8 mouse cellular contexts compared by ENCODE assay signal in genomic region chr3:95015337-95015872, GRCm38 (mm10). TPM values are rescaled to one million over a fixed set of nuclear protein-coding genes. Genes with fewer than 3 reads are reported as not detected.
DNase-seq lines count a peak whose midpoint lies in the region; ATAC-seq and TF ChIP-seq lines count a peak whose summit lies in the region.

Zfp687 (minus strand) TSS chr3:95015448.

- ATAC-seq in forebrain, embryonic 11.5 days (replicated peaks; ENCODE audit: low FRiP score) = peak; percentile 99
- ATAC-seq in heart, embryonic 16.5 days (replicated peaks; ENCODE audit: extremely low read depth, insufficient read depth, low FRiP score) = peak; percentile 98
- ATAC-seq in liver, embryonic 15.5 days (ENCODE audit: insufficient read depth) = peak; percentile 99
- peak; percentile 99 for ATAC-seq in neural tube, embryonic 12.5 days (ENCODE audit: low FRiP score, low read depth)

- peak within 1 kb of the TSS; percentile 82 for H3K4me2 ChIP-seq in CH12.LX (ENCODE audit: insufficient read depth, low read depth, poor library complexity, severe bottlenecking)
- H3K4me2 ChIP-seq in forebrain, embryonic 11.5 days (ENCODE audit: low read depth, low read length, severe bottlenecking) = peak within 1 kb of the TSS; percentile 98
- H3K4me2 ChIP-seq in heart, embryonic 16.5 days (ENCODE audit: low read depth, low read length) = peak within 1 kb of the TSS; percentile 96
- peak within 1 kb of the TSS; percentile 97 for H3K4me2 ChIP-seq in liver, embryonic 15.5 days
- H3K4me2 ChIP-seq in neural tube, embryonic 12.5 days (replicated peaks) = peak within 1 kb of the TSS; percentile 94

- TF ChIP-seq CTCF in CH12.LX (conservative IDR thresholded peaks at IDR 0.05 in 1 of 2, IDR thresholded peaks at IDR 0.05 in 1 of 2; ENCODE audit: low read depth in 2 of 2, low read length in 2 of 2) = no peak

- H3K36me3 ChIP-seq in CH12.LX (replicated peaks in 1 of 2; ENCODE audit: control insufficient read depth in 1 of 2, insufficient read depth in 1 of 2, low read length in 1 of 2) = peaks cover 18 to 35% of the 10 kb centered on the region in 2 experiments
- peaks cover 10% of the 10 kb centered on the region for H3K36me3 ChIP-seq in forebrain, embryonic 11.5 days (ENCODE audit: control insufficient read depth, insufficient read depth, low read length)
- H3K36me3 ChIP-seq in heart, embryonic 16.5 days (ENCODE audit: control insufficient read depth, insufficient read depth) = peaks cover 16% of the 10 kb centered on the region
- H3K36me3 ChIP-seq in liver, embryonic 15.5 days (replicated peaks) = peaks cover 35% of the 10 kb centered on the region
- H3K36me3 ChIP-seq in neural tube, embryonic 12.5 days = peaks cover 20% of the 10 kb centered on the region

- peaks cover 2 to 30% of the 10 kb centered on the region in 2 experiments; a peak in 2 of 4 replicates for H3K4me1 ChIP-seq in CH12.LX (ENCODE audit: control insufficient read depth in 1 of 2, insufficient read depth in 2 of 2)
- H3K4me1 ChIP-seq in forebrain, embryonic 11.5 days (replicated peaks; ENCODE audit: control insufficient read depth, insufficient read depth, low read length) = peaks cover 11% of the 10 kb centered on the region; the same call in 1 of the 2 replicates
- peaks cover 17% of the 10 kb centered on the region for H3K4me1 ChIP-seq in heart, embryonic 16.5 days (ENCODE audit: control insufficient read depth, insufficient read depth, low read length)
- peaks cover 45% of the 10 kb centered on the region for H3K4me1 ChIP-seq in liver, embryonic 15.5 days (replicated peaks)
- H3K4me1 ChIP-seq in neural tube, embryonic 12.5 days = peaks cover 22% of the 10 kb centered on the region

- in situ Hi-C loops in CH12.LX (cut with MboI; ENCODE audit: low pct_ligation_motif_present, low pct_unique_long_range_greater_than_20kb, low sequenced_read_pairs) = no loop called here

- dilution Hi-C loops in CH12.LX (cut with MboI; ENCODE audit: extremely low pct_ligation_motif_present, extremely low pct_unique_long_range_greater_than_20kb, low sequenced_read_pairs) = no loop called here

- peak within 1 kb of the TSS; percentile 95 for H3K27ac ChIP-seq in CH12.LX (ENCODE audit: insufficient read depth, low read depth)
- H3K27ac ChIP-seq in forebrain, embryonic 11.5 days (ENCODE audit: low read depth, low read length) = peak within 1 kb of the TSS; percentile 96
- peak within 1 kb of the TSS; percentile 98 for H3K27ac ChIP-seq in heart, embryonic 16.5 days (ENCODE audit: low read length)
- H3K27ac ChIP-seq in liver, embryonic 15.5 days (replicated peaks) = peak within 1 kb of the TSS; percentile 97
- H3K27ac ChIP-seq in neural tube, embryonic 12.5 days = peak within 1 kb of the TSS; percentile 86

- WGBS in forebrain, embryonic 11.5 days = under 1% methylated on average over 31 of the region's 37 CpGs
- WGBS in heart, embryonic 16.5 days = under 1% methylated on average over 34 of the region's 37 CpGs
- WGBS in liver, embryonic 15.5 days (ENCODE audit: insufficient replicate concordance) = under 1% methylated on average over 36 of the region's 37 CpGs
- WGBS in neural tube, embryonic 12.5 days = under 1% methylated on average over 33 of the region's 37 CpGs

- H3K9me3 ChIP-seq in CH12.LX (replicated peaks; ENCODE audit: low read length) = no peaks in the 10 kb centered on the region
- no peaks in the 10 kb centered on the region for H3K9me3 ChIP-seq in forebrain, embryonic 11.5 days (ENCODE audit: control insufficient read depth, low read length)
- no peaks in the 10 kb centered on the region for H3K9me3 ChIP-seq in heart, embryonic 16.5 days (replicated peaks; ENCODE audit: control insufficient read depth, low read length)
- H3K9me3 ChIP-seq in liver, embryonic 15.5 days (replicated peaks) = no peaks in the 10 kb centered on the region
- no peaks in the 10 kb centered on the region for H3K9me3 ChIP-seq in neural tube, embryonic 12.5 days

- TF ChIP-seq POLR2A in CH12.LX (IDR thresholded peaks at IDR 0.05; ENCODE audit: low read depth, low read length) = peak; percentile 78

- no peaks in the 10 kb centered on the region for H3K27me3 ChIP-seq in CH12.LX (replicated peaks)
- H3K27me3 ChIP-seq in forebrain, embryonic 11.5 days (ENCODE audit: control insufficient read depth, insufficient read depth, low read length) = no peaks in the 10 kb centered on the region
- H3K27me3 ChIP-seq in heart, embryonic 16.5 days (ENCODE audit: control insufficient read depth, insufficient read depth, low read length) = no peaks in the 10 kb centered on the region
- no peaks in the 10 kb centered on the region for H3K27me3 ChIP-seq in liver, embryonic 15.5 days
- no peaks in the 10 kb centered on the region for H3K27me3 ChIP-seq in neural tube, embryonic 12.5 days (replicated peaks)

- TF ChIP-seq EP300 in CH12.LX (IDR thresholded peaks at IDR 0.05; ENCODE audit: low read length) = no peak

- peak within 1 kb of the TSS; percentile 78 to 86 (median 83) for H3K4me3 ChIP-seq in CH12.LX (replicated peaks in 1 of 3; ENCODE audit: low read depth in 2 of 3, low read length in 2 of 3, poor library complexity in 1 of 3)
- H3K4me3 ChIP-seq in forebrain, embryonic 11.5 days (ENCODE audit: low read depth, low read length) = peak within 1 kb of the TSS; percentile 85
- H3K4me3 ChIP-seq in heart, embryonic 16.5 days (ENCODE audit: low read length) = peak within 1 kb of the TSS; percentile 82
- peak within 1 kb of the TSS; percentile 88 for H3K4me3 ChIP-seq in liver, embryonic 15.5 days (replicated peaks)
- H3K4me3 ChIP-seq in neural tube, embryonic 12.5 days = peak within 1 kb of the TSS; percentile 87

- H3K9ac ChIP-seq in CH12.LX (ENCODE audit: insufficient read depth, low read depth) = peak within 1 kb of the TSS; percentile 73
- H3K9ac ChIP-seq in forebrain, embryonic 11.5 days (ENCODE audit: low read length) = peak within 1 kb of the TSS; percentile 83
- peak within 1 kb of the TSS; percentile 85 for H3K9ac ChIP-seq in heart, embryonic 16.5 days (ENCODE audit: low read length)
- H3K9ac ChIP-seq in liver, embryonic 15.5 days = peak within 1 kb of the TSS; percentile 86
- peak within 1 kb of the TSS; percentile 83 for H3K9ac ChIP-seq in neural tube, embryonic 12.5 days

- H3K79me2 ChIP-seq in CH12.LX (replicated peaks; ENCODE audit: control insufficient read depth, extremely low read depth, insufficient read depth, poor library complexity, severe bottlenecking) = peaks cover 9% of the 10 kb centered on the region

- no peak for TF ChIP-seq RAD21 in CH12.LX (IDR thresholded peaks at IDR 0.05; ENCODE audit: low read depth, low read length)

- peak; percentile 99 for DNase-seq in CH12.LX (ENCODE audit: extremely low read depth)
- peak; percentile 98 for DNase-seq in c-Kit-positive CD71-positive TER-119-negative erythroid progenitor cells, embryonic 14.5 days (ENCODE audit: low read depth)
- DNase-seq in forebrain, embryonic 11.5 days (ENCODE audit: low spot score) = peak; percentile 98
- peak; percentile 98 to 100 for DNase-seq in kidney, postnatal 36 days
- peak; percentile 100 for DNase-seq in telencephalon, adult 2 months (ENCODE audit: low read depth, low spot score)

TF ChIP-seq in CH12.LX, 34 proteins besides CTCF, POLR2A, EP300 and RAD21:
- TF ChIP-seq USF1 (IDR thresholded peaks at IDR 0.05; ENCODE audit: low read depth, low read length) (peak; percentile 40), PAX5 (IDR thresholded peaks at IDR 0.05; ENCODE audit: low read length) (no peak), E2F4 (IDR thresholded peaks at IDR 0.05; ENCODE audit: insufficient replicate concordance, low read depth, low read length) (0 out of 2 replicates have a peak, but pooled peaks have one; percentile 20), POLR2AphosphoS2 (IDR thresholded peaks at IDR 0.05; ENCODE audit: low read depth, low read length) (peak; percentile 63; the same call in 1 of the 2 replicates), JUN (IDR thresholded peaks at IDR 0.05; ENCODE audit: insufficient read depth, low read depth, low read length) (no peak), BHLHE40 (IDR thresholded peaks at IDR 0.05; ENCODE audit: low read depth, low read length) (no peak), HCFC1 (IDR thresholded peaks at IDR 0.05; ENCODE audit: low read depth, low read length) (peak; percentile 57), TCF12 (IDR thresholded peaks at IDR 0.05; ENCODE audit: low read depth, low read length) (no peak), NRF1 (IDR thresholded peaks at IDR 0.05; ENCODE audit: low read depth, low read length) (peak; percentile 53), ELF1 (IDR thresholded peaks at IDR 0.05; ENCODE audit: low read depth, low read length) (peak; percentile 91), KAT2A (IDR thresholded peaks at IDR 0.05; ENCODE audit: insufficient replicate concordance, low read length) (peak; percentile 70; the same call in 1 of the 2 replicates), ZMIZ1 (IDR thresholded peaks at IDR 0.05; ENCODE audit: low read depth, low read length) (peak; percentile 40; the same call in 1 of the 2 replicates), SIN3A (IDR thresholded peaks at IDR 0.05; ENCODE audit: low read length) (peak; percentile 27), UBTF (IDR thresholded peaks at IDR 0.05; ENCODE audit: low read depth, low read length) (no peak), CHD2 (IDR thresholded peaks at IDR 0.05; ENCODE audit: low read length) (peak; percentile 98), TBP (conservative IDR thresholded peaks at IDR 0.05; ENCODE audit: low read depth, low read length) (0 out of 2 replicates have a peak, but pooled peaks have one; percentile 20), NELFE (IDR thresholded peaks at IDR 0.05; ENCODE audit: low read depth, low read length) (peak; percentile 82), MAZ (IDR thresholded peaks at IDR 0.05; ENCODE audit: low read depth, low read length) (peak; percentile 97)

RNA-seq across cellular contexts. Expression of gene Zfp687, which starts in this region (rescaled TPM):
- total RNA-seq in CH12.LX (2012; rRNA removed) = 10.8 and 11.1 TPM in 2 replicates
- total RNA-seq in CH12.LX (2014; rRNA removed) = 3.3 and 4.2 TPM in 2 replicates
- polyA plus RNA-seq in CH12.LX (2012; ENCODE audit: insufficient read length, low read depth) = 12.6 and 13.5 TPM in 2 replicates
- polyA plus RNA-seq in forebrain, embryonic 11.5 days (2014; fragmentation: Nextera tagmentation; extraction: Ambion mirVana) = 43.1 and 44.2 TPM in 2 replicates
- polyA plus RNA-seq in heart, embryonic 16.5 days (2015; fragmentation: Nextera tagmentation; extraction: Ambion mirVana) = 16.4 and 16.9 TPM in 2 replicates
- polyA plus RNA-seq in liver, embryonic 15.5 days (2015; fragmentation: Nextera tagmentation; extraction: Ambion mirVana) = 7.2 and 7.4 TPM in 2 replicates
- polyA plus RNA-seq in neural tube, embryonic 12.5 days (2016; fragmentation: Nextera tagmentation; extraction: Ambion mirVana) = 33.2 and 34.9 TPM in 2 replicates

Comparison
In these comparisons a context has a peak if more than half of its experiments do, and no peak if none do; other contexts are left out.
1. Peak in every context shown above with its lines: DNase-seq, ATAC-seq, H3K4me3 ChIP-seq and H3K27ac ChIP-seq.